Mouse (Mus musculus) CH12.LX (cell line): Measurements from ENCODE around the gene Safb. TPM values are rescaled to one million over a fixed set of nuclear protein-coding genes. Genes with fewer than 3 reads are reported as not detected.

Experiments
- DNase-seq: peaks from one replicate; pipeline ENCODE4 v3.0.0-alpha.2; 2013; ENCODE audit errors: extremely low read depth
- H3K27ac ChIP-seq: 2 replicates; pipeline ENCODE4 v1.5.1; 2012; ENCODE audit warnings: low read depth, mild to moderate bottlenecking, control low read depth, moderate library complexity; ENCODE audit not compliant: insufficient read depth
- H3K27me3 ChIP-seq: replicated peaks from 2 replicates; pipeline ENCODE3; 2012; ENCODE audit warnings: inconsistent platforms
- H3K36me3 ChIP-seq, 2 experiments: replicated peaks in 1 of 2; 2 replicates each; pipeline versions ENCODE3 to v1.6.1; 2012; ENCODE audit warnings: inconsistent platforms in 1 of 2, low read length in 1 of 2, mild to moderate bottlenecking in 1 of 2, mixed read lengths in 1 of 2, moderate library complexity in 1 of 2; ENCODE audit not compliant: control insufficient read depth in 1 of 2, insufficient read depth in 1 of 2
- H3K4me1 ChIP-seq, 2 experiments: 2 replicates each; pipeline ENCODE4 v1.6.1; 2012; ENCODE audit warnings: inconsistent platforms in 1 of 2, moderate library complexity in 1 of 2; ENCODE audit not compliant: insufficient read depth in 2 of 2, control insufficient read depth in 1 of 2
- H3K4me2 ChIP-seq: 2 replicates; pipeline ENCODE4 v1.6.1; 2012; ENCODE audit warnings: low read depth, mild to moderate bottlenecking, control low read depth; ENCODE audit not compliant: poor library complexity, insufficient read depth, severe bottlenecking
- H3K4me3 ChIP-seq, 3 experiments: fragments of 150-350 bp in 1 of 3; sonication (generic) in 1 of 3; replicated peaks in 1 of 3; 2 replicates each; pipeline versions ENCODE3 to v1.5.1; 2011 to 2012; ENCODE audit warnings: low read depth in 2 of 3, low read length in 2 of 3, mild to moderate bottlenecking in 2 of 3, moderate library complexity in 2 of 3, control low read depth in 1 of 3, improper control_type of control experiment in 1 of 3, inconsistent platforms in 1 of 3, mixed read lengths in 1 of 3; ENCODE audit not compliant: poor library complexity in 1 of 3
- H3K79me2 ChIP-seq: replicated peaks from 2 replicates; pipeline ENCODE4 v1.6.1; 2012; ENCODE audit warnings: mild to moderate bottlenecking, moderate library complexity; ENCODE audit not compliant: control insufficient read depth, poor library complexity, insufficient read depth, severe bottlenecking; ENCODE audit errors: extremely low read depth
- H3K9ac ChIP-seq: 2 replicates; pipeline ENCODE4 v1.6.1; 2012; ENCODE audit warnings: low read depth, mild to moderate bottlenecking, control low read depth, moderate library complexity; ENCODE audit not compliant: insufficient read depth
- H3K9me3 ChIP-seq: replicated peaks from 2 replicates; pipeline ENCODE3; 2012; ENCODE audit warnings: low read length, inconsistent platforms, mixed read lengths
- BHLHE40 ChIP-seq: IDR thresholded peaks from 2 replicates; pipeline ENCODE4 v1.6.1; 2011; ENCODE audit warnings: mild to moderate bottlenecking, low read depth, low read length, improper control_type of control experiment
- CHD2 ChIP-seq: IDR thresholded peaks from 2 replicates; pipeline ENCODE4 v1.6.1; 2011; ENCODE audit warnings: low read length, improper control_type of control experiment
- CTCF ChIP-seq, 2 experiments: IDR thresholded peaks in 1 of 2; conservative IDR thresholded peaks in 1 of 2; 2 replicates each; pipeline ENCODE4 v1.5.1; 2011 to 2012; ENCODE audit warnings: low read depth in 2 of 2, low read length in 2 of 2, improper control_type of control experiment in 1 of 2, inconsistent platforms in 1 of 2, mild to moderate bottlenecking in 1 of 2, moderate library complexity in 1 of 2
- E2F4 ChIP-seq: IDR thresholded peaks from 2 replicates; pipeline ENCODE4 v1.6.1; 2011; ENCODE audit warnings: low read depth, low read length, improper control_type of control experiment; ENCODE audit not compliant: insufficient replicate concordance
- ELF1 ChIP-seq: IDR thresholded peaks from 2 replicates; pipeline ENCODE4 v1.6.1; 2014; ENCODE audit warnings: low read depth, mild to moderate bottlenecking, inconsistent platforms, low read length, improper control_type of control experiment
- ETS1 ChIP-seq: conservative IDR thresholded peaks from 2 replicates; pipeline ENCODE4 v1.6.1; 2012; ENCODE audit warnings: low read depth, mild to moderate bottlenecking, inconsistent platforms, low read length, improper control_type of control experiment, moderate library complexity
- GABPA ChIP-seq: IDR thresholded peaks from 2 replicates; pipeline ENCODE4 v1.6.1; 2012; ENCODE audit warnings: low read depth, low read length, improper control_type of control experiment, inconsistent platforms; ENCODE audit not compliant: insufficient replicate concordance
- HCFC1 ChIP-seq: IDR thresholded peaks from 2 replicates; pipeline ENCODE4 v1.6.1; 2012; ENCODE audit warnings: low read depth, mild to moderate bottlenecking, inconsistent platforms, low read length, improper control_type of control experiment
- IRF4 ChIP-seq: IDR thresholded peaks from 2 replicates; pipeline ENCODE4 v1.6.1; 2014; ENCODE audit warnings: low read depth, mild to moderate bottlenecking, inconsistent platforms, low read length, improper control_type of control experiment
- JUN ChIP-seq: IDR thresholded peaks from 2 replicates; pipeline ENCODE4 v1.6.1; 2011; ENCODE audit warnings: low read depth, mild to moderate bottlenecking, low read length, improper control_type of control experiment, moderate library complexity; ENCODE audit not compliant: insufficient read depth
- KAT2A ChIP-seq: IDR thresholded peaks from 2 replicates; pipeline ENCODE4 v1.6.1; 2012; ENCODE audit warnings: low read length, improper control_type of control experiment, inconsistent platforms; ENCODE audit not compliant: insufficient replicate concordance
- MAFK ChIP-seq: IDR thresholded peaks from 2 replicates; pipeline ENCODE4 v1.6.1; 2011; ENCODE audit warnings: low read length, improper control_type of control experiment; ENCODE audit not compliant: insufficient replicate concordance
- MAX ChIP-seq: IDR thresholded peaks from 2 replicates; pipeline ENCODE4 v1.6.1; 2011; ENCODE audit warnings: low read length, improper control_type of control experiment
- MAZ ChIP-seq: IDR thresholded peaks from 2 replicates; pipeline ENCODE4 v1.6.1; 2012; ENCODE audit warnings: low read depth, mild to moderate bottlenecking, inconsistent platforms, low read length, improper control_type of control experiment, moderate library complexity
- MEF2A ChIP-seq: IDR thresholded peaks from 2 replicates; pipeline ENCODE4 v1.6.1; 2014; ENCODE audit warnings: low read depth, mild to moderate bottlenecking, inconsistent platforms, low read length, improper control_type of control experiment, borderline replicate concordance
- MYC ChIP-seq: IDR thresholded peaks from 2 replicates; pipeline ENCODE4 v1.6.1; 2011; ENCODE audit warnings: low read depth, mild to moderate bottlenecking, improper control_type of control experiment, low read length
- NELFE ChIP-seq: IDR thresholded peaks from 2 replicates; pipeline ENCODE4 v1.6.1; 2011; ENCODE audit warnings: low read depth, low read length, improper control_type of control experiment
- NRF1 ChIP-seq: IDR thresholded peaks from 2 replicates; pipeline ENCODE4 v1.6.1; 2014; ENCODE audit warnings: low read depth, mild to moderate bottlenecking, inconsistent platforms, low read length, improper control_type of control experiment, moderate library complexity
- POLR2A ChIP-seq: IDR thresholded peaks from 2 replicates; pipeline ENCODE4 v1.6.1; 2011; ENCODE audit warnings: low read depth, mild to moderate bottlenecking, improper control_type of control experiment, low read length
- POLR2AphosphoS2 ChIP-seq: IDR thresholded peaks from 2 replicates; pipeline ENCODE4 v1.6.1; 2011; ENCODE audit warnings: low read depth, low read length, improper control_type of control experiment
- RCOR1 ChIP-seq: conservative IDR thresholded peaks from 2 replicates; pipeline ENCODE4 v1.6.1; 2012; ENCODE audit warnings: low read depth, mild to moderate bottlenecking, inconsistent platforms, low read length, improper control_type of control experiment
- SIN3A ChIP-seq: IDR thresholded peaks from 2 replicates; pipeline ENCODE4 v1.6.1; 2012; ENCODE audit warnings: low read length, improper control_type of control experiment, inconsistent platforms
- TCF12 ChIP-seq: IDR thresholded peaks from 2 replicates; pipeline ENCODE4 v1.6.1; 2014; ENCODE audit warnings: low read depth, mild to moderate bottlenecking, inconsistent platforms, low read length, improper control_type of control experiment
- UBTF ChIP-seq: IDR thresholded peaks from 2 replicates; pipeline ENCODE4 v1.6.1; 2012; ENCODE audit warnings: low read depth, mild to moderate bottlenecking, inconsistent platforms, low read length, improper control_type of control experiment, moderate library complexity
- USF2 ChIP-seq: conservative IDR thresholded peaks from 2 replicates; pipeline ENCODE4 v1.6.1; 2011; ENCODE audit warnings: low read depth, low read length, improper control_type of control experiment
- ZC3H11A ChIP-seq: IDR thresholded peaks from 2 replicates; pipeline ENCODE4 v1.6.1; 2012; ENCODE audit warnings: low read depth, mild to moderate bottlenecking, inconsistent platforms, low read length, improper control_type of control experiment
- ZKSCAN1 ChIP-seq: IDR thresholded peaks from 2 replicates; pipeline ENCODE4 v1.6.1; 2012; ENCODE audit warnings: low read depth, inconsistent platforms, low read length, improper control_type of control experiment, borderline replicate concordance
- ZMIZ1 ChIP-seq: IDR thresholded peaks from 2 replicates; pipeline ENCODE4 v1.6.1; 2012; ENCODE audit warnings: low read depth, mild to moderate bottlenecking, inconsistent platforms, low read length, improper control_type of control experiment
- dilution Hi-C: fragments of 300-500 bp; cut with MboI; formaldehyde crosslinking; loops from 2 replicates; pipeline ENCODE4 v1.14.3; 2020; ENCODE audit warnings: low sequenced_read_pairs; ENCODE audit not compliant: extremely low pct_unique_long_range_greater_than_20kb, extremely low pct_ligation_motif_present
- in situ Hi-C: fragments of 300-500 bp; cut with MboI; formaldehyde crosslinking; loops from 3 replicates; pipeline ENCODE4 v1.14.3; 2019; ENCODE audit warnings: low sequenced_read_pairs, low pct_ligation_motif_present, low pct_unique_long_range_greater_than_20kb, mixed read lengths
- polyA plus RNA-seq: library from polyadenylated mRNA; unstranded; fragments of >175 nt; gene quantifications from 2 replicates; pipeline ENCODE4 v1.2.1, GENCODE M21; 2012; ENCODE audit warnings: low read depth; ENCODE audit not compliant: insufficient read length
- total RNA-seq, 2 experiments: library from RNA; depleted of rRNA; stranded (reverse); fragments of 300-350 nt in 1 of 2; fragments of >200 nt in 1 of 2; gene quantifications; 2 replicates each; pipeline ENCODE4 v1.2.3; 2012 to 2014

Safb gene
- 75.9 and 88.5 TPM in 2 replicates for total RNA-seq (2012; rRNA removed)
- 19.7 and 25.4 TPM in 2 replicates for total RNA-seq (2014; rRNA removed)
- 135 and 142 TPM in 2 replicates for polyA plus RNA-seq

DNA sequence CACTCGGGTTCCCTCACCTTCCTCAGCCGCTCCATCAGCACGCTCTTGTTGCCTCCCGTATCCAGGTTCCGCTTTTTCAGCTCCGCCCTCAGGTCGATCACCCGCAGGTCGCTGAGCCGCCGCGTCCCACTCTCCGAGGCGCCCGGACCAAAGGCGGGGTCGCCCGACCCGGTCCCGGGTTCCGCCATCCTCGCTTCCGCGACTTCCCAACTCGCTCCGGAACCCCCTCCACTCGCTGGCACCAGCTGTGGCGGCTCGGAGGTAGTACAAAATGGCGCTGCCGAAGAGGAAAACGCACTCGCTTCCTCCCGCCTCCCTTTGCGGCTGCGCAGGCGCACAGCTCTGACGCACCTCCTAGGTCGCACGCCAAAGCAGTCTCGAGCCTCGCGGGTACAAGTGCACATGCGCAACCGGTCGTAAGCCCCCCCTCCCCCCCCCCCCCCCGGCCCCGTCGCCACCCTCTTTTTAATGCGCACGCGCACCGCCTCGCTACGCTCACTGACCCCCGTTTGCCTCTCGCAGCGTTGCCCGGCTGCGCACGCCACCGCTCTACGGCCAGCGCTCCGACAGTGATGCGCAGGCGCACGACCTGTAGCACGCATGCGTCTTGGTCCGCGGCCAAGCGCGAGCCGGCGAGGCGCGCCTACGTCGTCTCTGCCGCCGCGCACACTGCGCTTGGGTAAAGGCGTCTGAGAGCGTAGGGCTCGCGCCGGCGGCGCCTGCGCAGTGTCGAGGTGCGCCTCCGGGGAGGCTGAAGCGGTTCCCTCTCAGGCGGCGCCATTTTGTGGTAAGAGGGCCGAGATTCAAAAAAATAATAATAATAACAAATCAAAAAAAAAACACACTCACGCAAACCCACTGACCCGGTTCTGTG, at the start of gene Safb, which contains the start of gene Safb2:
Safb (plus strand) TSS at position 569 of the 874 bp plus-strand sequence.
Safb2 (minus strand) TSS at position 329 of the 874 bp plus-strand sequence.
- Histone ChIP-seq H3K9me3 (no peaks in the 10 kb centered on the region), H3K4me1 (peaks cover 22 to 61% of the 10 kb centered on the region in 2 experiments)
- peak; percentile 96 for DNase-seq

DNA sequence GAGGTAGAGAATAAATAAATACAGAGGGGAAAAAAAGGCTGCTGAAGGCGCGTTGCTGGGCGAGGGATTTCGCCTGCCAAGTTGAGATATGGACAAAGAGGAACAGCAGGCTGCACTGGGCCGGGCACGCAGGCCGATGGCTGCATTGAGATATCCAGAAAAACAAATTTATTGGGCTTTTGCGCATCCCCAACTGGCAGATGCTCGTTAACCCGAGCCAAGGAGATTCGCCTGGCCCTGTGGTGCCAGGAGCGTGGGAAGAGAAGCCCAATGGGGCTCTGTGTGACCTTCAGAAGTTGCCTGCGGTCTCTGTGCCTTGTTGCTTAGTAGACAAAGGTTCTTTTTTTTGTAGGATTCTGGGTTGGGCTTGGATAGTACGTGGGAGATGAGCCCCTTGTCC, 48.4 kb upstream of the Safb start:
- Histone ChIP-seq H3K4me2 (no peak overlapping the region), H3K4me3 (no peak overlapping the region), H3K9me3 (no peaks in the 10 kb centered on the region), H3K27me3 (peaks cover 46% of the 10 kb centered on the region), H3K9ac (no peak overlapping the region), H3K27ac (no peak overlapping the region)
- no peak for DNase-seq
- TF ChIP-seq CTCF (conservative IDR thresholded peaks at IDR 0.05 in 1 of 2, IDR thresholded peaks at IDR 0.05 in 1 of 2; ENCODE audit: low read depth in 2 of 2, low read length in 2 of 2) (no peak), ELF1 (no peak), ZKSCAN1 (no peak), POLR2A (no peak), CHD2 (no peak)
- TF ChIP-seq, all 38 proteins: peak for 0
- in situ Hi-C loops = no loop called here
- no peaks in the 10 kb centered on the region for H3K36me3 ChIP-seq
- H3K4me1 ChIP-seq = peaks cover 0 to 12% of the 10 kb centered on the region in 2 experiments; a peak in 2 of 4 replicates
- dilution Hi-C loops = no loop called here
- H3K79me2 ChIP-seq = no peaks in the 10 kb centered on the region

More for the DNA sequence above, at the start of gene Safb, which contains the start of gene Safb2:
- Histone ChIP-seq H3K4me2 (peak within 1 kb of the TSS; percentile 79), H3K4me3 (peak within 1 kb of the TSS; percentile 94 to 98 (median 97)), H3K27ac (peak within 1 kb of the TSS; percentile 93), H3K36me3 (peaks cover 53 to 70% of the 10 kb centered on the region in 2 experiments), H3K9ac (peak within 1 kb of the TSS; percentile 97), H3K79me2 (peaks cover 93% of the 10 kb centered on the region), H3K27me3 (no peaks in the 10 kb centered on the region)
- dilution Hi-C loops = no loop called here
- in situ Hi-C loops = no loop called here
- TF ChIP-seq MAZ = peak; percentile 93
- TF ChIP-seq ETS1 = peak; percentile 28; the same call in 1 of the 2 replicates
- TF ChIP-seq ZMIZ1 = peak; percentile 50; the same call in 1 of the 2 replicates
- peak; percentile 27; the same call in 1 of the 2 replicates for TF ChIP-seq UBTF
- TF ChIP-seq SIN3A = peak; percentile 48
- TF ChIP-seq MAFK = no peak
- TF ChIP-seq MYC = peak; percentile 66; the same call in 1 of the 2 replicates
- TF ChIP-seq IRF4 = peak; percentile 44; the same call in 1 of the 2 replicates
- peak; percentile 83 for TF ChIP-seq MAX
- TF ChIP-seq E2F4 = peak; percentile 24; the same call in 1 of the 2 replicates
- TF ChIP-seq RCOR1 = 0 out of 2 replicates have a peak, but pooled peaks have one; percentile 28
- 0 out of 2 replicates have a peak, but pooled peaks have one; percentile 39 for TF ChIP-seq BHLHE40
- peak; percentile 73 for TF ChIP-seq POLR2A
- no peak; the same call in 1 of the 2 replicates for TF ChIP-seq GABPA
- TF ChIP-seq NRF1 = peak; percentile 88
- peak; percentile 79; the same call in 1 of the 2 replicates for TF ChIP-seq KAT2A
- TF ChIP-seq USF2 = no peak
- TF ChIP-seq ELF1 = peak; percentile 71
- peak; percentile 83 for TF ChIP-seq HCFC1
- TF ChIP-seq MEF2A = peak; percentile 36
- TF ChIP-seq POLR2AphosphoS2 = peak; percentile 69; the same call in 1 of the 2 replicates
- no peak for TF ChIP-seq ZC3H11A
- peak; percentile 72 for TF ChIP-seq TCF12
- peak; percentile 90 for TF ChIP-seq NELFE
- TF ChIP-seq JUN = no peak
- peak; percentile 75 for TF ChIP-seq CHD2
- TF ChIP-seq, all 38 proteins: peak for 21
